Mouse (Mus musculus): ENCODE results near the gene Ifitm6. TPM values are rescaled to one million over a fixed set of nuclear protein-coding genes. Genes with fewer than 3 reads are reported as not detected.
A peak's percentile ranks its signal among the peaks of the same experiment; 100 is the strongest.
"Not testable (repeated sequence)": the region's sequence is repeated elsewhere in the genome, so short reads cannot be mapped to it uniquely, and the experiment has no call there.

Gene Ifitm6
- polyA plus RNA-seq, 3 experiments from 2014 or later = 0.94 TPM; not detected in 2

- no peak for ATAC-seq
Measured at GRCm38 (mm10) chr7:141008312-141008761, 9.4 kb downstream of the Ifitm6 start.

DNA sequence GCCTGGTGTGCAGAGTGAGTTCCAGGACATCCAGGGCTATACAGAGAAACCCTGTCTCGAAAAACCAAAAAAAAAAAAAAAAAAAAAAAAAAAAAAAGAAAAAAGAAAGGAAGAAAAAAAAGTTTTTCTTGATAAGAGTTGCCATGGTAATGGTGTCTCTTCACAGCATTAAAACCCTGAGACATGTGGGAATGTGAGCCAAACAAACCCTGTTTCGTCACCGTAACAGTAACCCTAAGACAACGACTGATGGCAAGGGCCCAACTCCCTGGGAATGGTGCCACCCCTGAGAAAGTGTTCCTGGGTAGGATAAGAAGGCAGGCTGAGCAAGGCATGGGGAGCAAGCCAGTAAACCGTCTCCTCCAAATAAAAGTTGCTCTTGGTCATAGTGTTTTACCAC lies 10.8 kb downstream of the Ifitm6 start:
- no peak for ATAC-seq

GRCm38 (mm10) chr7:141006446-141006845 lies 11.3 kb downstream of the Ifitm6 start:
- no peak for ATAC-seq

DNA sequence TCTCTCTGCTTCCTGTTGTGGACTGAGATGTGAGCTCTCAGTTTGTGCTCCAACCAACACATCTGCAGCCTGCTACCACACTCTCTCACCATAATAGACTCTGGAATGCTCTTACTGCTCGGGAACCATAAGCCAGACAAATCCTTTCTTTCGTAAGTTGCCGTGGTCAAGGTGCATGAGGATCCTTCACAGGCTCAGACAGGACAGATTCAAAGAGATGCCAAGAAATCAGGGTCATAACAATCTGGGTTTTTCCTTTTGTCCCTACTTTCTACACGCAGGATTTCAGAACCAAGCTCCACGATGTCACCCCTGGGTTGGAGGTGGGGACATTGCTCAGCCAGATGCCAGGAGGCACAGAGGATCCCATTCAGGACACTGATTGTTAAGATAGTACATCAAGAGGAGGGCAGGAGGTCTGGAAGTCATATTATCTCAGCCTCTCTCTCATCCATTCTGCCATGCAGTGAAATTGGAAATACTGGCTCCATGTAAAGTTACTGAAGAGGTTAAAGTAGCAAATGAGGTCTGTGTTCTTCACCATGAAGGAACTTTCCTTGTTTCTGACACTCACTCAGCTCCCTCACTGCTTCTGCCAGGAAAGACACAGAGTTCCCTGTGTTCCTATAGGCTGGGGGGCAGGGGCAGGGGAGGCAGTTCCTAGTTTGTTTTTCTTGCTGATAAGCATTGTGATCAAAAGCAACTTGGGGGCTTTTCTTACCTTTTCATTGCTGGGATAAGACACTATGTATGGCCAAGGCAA lies 14.3 kb downstream of the Ifitm6 start:
- no peak for ATAC-seq

GRCm38 (mm10) chr7:141000881-141001708 lies 16.6 kb downstream of the Ifitm6 start:
- ATAC-seq = no peak

DNA sequence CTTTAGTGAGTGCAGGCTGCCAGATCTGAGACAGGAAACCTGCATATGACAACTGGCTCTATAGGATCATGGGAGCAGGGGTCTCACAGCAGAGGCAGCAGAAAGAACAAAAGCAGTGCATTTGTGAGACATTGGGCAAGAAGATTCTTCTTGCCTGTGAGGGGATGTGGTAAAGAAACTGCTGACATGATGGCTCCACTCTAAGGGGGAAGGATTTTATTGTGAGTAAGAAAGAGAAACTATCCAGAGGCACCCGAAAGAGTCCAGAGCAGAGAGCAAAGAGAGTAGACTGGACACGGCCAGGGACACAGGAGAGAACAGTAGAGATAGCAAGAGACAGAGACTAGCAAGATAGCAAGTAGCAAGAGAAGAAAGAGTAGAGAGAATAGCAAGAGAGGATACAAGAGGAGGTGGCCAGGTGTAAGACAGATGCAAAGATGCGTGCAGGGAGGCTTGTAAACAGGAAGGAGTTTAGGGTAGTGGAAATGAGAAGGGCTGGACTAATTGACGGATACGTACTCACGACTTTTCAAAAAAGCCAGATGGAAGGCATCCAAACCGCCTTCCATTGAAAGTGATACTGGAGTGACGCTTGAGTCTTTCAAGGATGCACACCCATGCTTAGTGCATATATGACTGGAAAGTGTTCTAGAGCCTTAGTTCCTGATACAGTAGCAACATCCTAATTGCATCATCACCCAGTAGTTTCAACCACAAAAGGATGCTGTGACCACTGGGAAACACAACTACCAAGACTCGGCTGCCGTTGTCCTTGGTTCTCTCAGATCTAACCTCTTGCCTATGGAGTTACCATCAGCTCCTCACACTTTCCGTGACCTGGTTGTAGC lies 18.6 kb downstream of the Ifitm6 start:
- ATAC-seq = peak; percentile 83

- ATAC-seq = no peak
Measured at GRCm38 (mm10) chr7:140997817-140998216, 19.9 kb downstream of the Ifitm6 start.

DNA sequence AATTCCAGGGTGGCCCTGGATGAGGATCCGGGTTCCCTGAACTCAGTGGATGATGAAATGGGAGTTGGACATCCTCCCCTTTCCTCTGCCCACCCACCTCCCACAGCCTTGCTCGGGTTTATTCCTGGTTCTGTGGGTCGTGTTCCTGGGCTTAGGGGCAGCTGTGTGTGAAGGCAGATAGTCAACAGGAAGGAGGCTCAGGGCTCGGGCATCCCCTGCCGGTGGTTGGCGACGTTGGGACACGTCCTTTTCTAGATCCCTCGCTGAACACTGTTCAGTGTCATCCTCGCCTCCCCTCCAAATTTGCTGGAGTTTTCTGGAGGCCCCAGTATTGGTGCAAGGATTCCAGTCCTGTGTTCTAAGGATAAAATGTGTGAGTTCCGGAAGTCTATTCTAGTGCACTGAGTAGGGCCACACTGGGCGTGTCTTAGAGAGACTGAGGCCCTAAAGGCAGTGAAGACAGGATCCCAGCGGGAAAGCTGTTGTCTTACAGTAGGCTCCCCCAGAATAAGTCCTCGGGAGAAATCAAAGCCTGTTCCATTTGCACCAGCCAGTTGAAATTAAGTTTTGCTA lies 26.5 kb downstream of the Ifitm6 start:
- no peak for ATAC-seq

DNA sequence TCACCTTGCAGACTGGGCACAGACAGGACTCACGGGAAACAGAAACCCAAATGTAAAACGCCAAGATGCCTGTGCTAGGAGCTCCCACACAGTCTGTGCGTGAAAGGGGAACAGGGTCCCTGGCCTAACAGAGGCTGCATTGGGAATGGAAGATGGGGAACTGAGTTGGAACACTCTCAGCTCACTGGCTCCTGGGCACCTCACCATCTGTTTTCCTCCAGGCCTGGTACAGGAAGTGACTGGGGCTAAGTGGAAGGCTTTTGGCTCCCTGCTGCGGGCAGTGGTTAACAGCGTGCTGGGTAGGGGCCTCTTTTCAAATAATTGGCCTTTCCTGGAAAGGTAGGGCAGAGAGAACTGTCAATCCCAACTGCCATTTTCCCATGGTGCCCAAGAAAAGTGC lies 27.1 kb downstream of the Ifitm6 start:
- no peak for ATAC-seq

GRCm38 (mm10) chr7:140990185-140990584 lies 27.5 kb downstream of the Ifitm6 start:
- ATAC-seq = no peak

- ATAC-seq = no peak
Measured at GRCm38 (mm10) chr7:140989022-140989421, 28.7 kb downstream of the Ifitm6 start.

DNA sequence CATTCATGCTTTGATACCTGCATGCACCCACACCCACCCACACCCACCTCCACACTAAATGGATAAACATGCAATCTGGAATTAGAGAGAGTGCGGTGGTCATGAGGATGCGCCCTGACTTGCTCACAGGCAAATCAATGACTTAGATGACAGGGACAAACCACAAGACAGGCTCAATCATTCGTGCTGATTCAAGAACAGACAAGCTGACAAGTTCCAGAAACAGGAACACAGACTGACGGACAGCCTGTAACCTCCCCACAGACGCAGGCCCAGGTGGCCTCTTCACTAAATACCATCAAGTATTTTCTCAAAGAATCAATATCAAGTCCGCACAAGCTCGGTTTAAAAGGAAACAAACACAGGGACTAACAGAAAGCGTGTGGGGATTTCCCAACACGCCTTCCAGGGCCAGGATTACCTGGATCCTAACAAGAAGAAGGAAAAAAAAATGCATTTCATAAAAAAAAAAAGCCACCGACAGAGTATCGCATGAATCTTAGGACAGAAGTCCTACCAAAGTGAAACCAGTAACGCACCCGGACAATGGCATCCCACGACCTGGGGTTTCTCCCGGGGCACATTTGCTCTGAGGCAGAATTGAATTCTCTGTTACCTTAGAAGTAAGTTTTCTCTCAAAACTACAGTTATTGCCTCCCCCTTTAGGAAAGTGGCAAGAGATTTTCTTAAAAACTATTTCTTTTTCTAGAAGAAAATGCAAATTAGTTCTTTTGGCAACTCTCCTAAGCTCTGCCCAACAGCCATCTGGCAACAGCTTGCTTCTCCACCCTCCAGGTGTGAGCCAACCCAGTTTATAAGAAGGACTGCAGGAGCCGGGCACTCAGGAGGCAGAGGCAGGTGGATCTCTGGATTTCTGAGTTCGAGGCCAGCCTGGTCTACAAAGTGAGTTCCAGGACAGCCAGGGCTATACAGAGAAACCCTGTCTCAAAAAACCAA lies 30.3 kb downstream of the Ifitm6 start:
- no peak for ATAC-seq

DNA sequence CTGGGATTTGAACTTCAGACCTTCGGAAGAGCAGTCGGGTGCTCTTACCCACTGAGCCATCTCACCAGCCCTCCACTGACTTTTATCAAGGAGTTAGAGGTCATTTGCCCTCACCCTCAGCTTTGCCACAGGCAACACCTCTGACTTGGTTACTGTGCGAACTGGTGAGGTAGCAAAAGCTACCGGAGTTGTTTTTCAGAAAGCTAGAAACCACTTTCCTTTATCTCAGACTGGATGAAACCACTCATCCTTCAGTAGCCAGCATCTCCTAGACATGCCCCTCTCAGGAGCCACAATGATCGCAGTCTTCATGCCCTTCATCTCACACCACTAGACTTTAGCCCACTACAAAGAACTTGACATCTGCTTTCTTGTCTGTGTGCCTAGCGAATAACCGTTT lies 34.8 kb downstream of the Ifitm6 start:
- no peak for ATAC-seq

- ATAC-seq = no peak
Measured at GRCm38 (mm10) chr7:140981704-140982103, 36.0 kb downstream of the Ifitm6 start.

- not testable (repeated sequence) for ATAC-seq
Measured at GRCm38 (mm10) chr7:140976720-140977119, 41.0 kb downstream of the Ifitm6 start.

DNA sequence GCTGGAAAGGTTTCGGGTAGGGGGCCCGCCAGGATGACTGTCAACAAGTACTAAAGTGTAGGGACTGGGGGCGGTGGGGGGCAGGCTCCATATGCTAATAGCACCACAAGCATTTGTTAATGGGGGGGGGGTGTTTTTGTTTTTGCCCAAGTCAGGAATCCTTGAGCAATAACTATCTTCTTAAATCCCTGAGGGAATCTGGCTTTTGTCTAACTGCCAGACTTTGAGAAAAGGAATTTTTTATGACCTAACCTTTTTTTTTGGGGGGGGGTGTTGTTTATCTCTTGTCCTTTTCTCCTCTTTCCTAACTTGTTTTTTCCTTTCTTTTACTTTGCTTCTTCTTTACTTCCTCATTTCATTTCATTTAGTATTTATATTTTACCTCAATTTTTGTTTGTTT lies 42.3 kb downstream of the Ifitm6 start:
- no peak for ATAC-seq

DNA sequence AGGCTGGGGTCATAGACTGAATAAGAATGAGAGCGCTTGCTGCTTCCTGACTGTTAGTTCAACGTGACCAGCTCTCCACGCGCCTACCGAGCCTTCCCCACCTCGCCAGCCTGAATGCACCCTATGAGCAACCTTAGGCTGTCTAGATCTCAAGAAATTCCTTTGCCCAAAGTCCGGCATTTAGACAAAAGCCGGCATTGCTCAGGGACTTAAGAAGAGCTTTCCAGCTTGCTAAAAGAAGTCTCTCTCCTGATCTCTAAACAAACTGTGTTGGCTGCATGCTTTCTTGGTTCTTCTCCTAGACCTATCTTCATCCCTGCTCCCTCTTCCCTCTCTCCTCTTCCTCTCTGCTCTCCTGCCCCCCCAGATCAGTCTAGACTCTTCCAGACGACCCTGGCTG lies 42.8 kb downstream of the Ifitm6 start:
- no peak for ATAC-seq

GRCm38 (mm10) chr7:140973396-140974165 lies 44.1 kb downstream of the Ifitm6 start:
- no peak for ATAC-seq

DNA sequence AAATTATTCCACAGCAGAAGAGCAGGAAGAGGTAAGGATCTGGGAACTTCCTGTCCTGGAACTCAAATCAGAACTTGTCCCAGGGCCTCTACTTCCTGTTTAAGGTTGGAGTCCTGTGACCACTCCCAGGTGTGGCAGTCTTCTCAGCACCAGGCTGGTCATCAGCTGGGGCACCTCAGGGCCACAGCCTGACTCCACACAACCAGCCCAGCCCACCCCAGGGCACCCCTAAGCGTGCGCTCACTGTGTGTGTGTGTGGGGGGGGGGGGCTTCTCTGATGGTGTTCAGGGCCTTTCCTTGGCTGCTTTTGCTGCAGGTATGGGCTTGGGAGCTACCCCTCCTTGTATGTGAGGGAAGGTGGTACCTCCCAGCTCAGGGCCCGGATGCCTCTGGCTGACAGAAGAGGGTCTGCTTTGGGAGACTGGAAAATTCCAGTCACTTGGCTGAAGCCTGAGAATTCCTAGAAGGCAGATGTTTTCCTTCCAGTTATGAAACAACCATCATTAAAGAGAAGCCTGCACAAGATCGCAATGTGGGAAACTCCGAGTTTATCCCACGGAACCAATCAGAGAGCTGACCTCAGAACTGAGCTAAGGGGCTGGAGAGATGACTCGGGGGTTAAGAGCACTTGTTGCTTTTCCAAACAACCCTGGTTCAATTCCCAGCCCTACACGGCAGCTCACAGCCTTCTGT lies 46.1 kb downstream of the Ifitm6 start:
- no peak for ATAC-seq

- no peak for ATAC-seq
Measured at GRCm38 (mm10) chr7:140970931-140971330, 46.8 kb downstream of the Ifitm6 start.
